Mouse (Mus musculus) hindbrain, embryonic 11.5 days (tissue): ENCODE results near the gene Itgb2. TPM values are rescaled to one million over a fixed set of nuclear protein-coding genes. Genes with fewer than 3 reads are reported as not detected.

Source experiments
- ATAC-seq: fragments of 200-750 bp; cut with Nextera tagmentation; 2 replicates; pipeline ENCODE4 v1.8.0; 2017; ENCODE audit warnings: mild to moderate bottlenecking, moderate TSS enrichment, moderate library complexity; ENCODE audit not compliant: low FRiP score
- DNase-seq: peaks from one replicate; pipeline ENCODE4 v3.0.0-alpha.2; 2015; ENCODE audit warnings: low spot score
- H3K27ac ChIP-seq: fragments of 300-500 bp; sonication (generic); 2 replicates; pipeline ENCODE4 v1.5.1; 2014; ENCODE audit warnings: mild to moderate bottlenecking, low read depth, low read length
- H3K27me3 ChIP-seq: fragments of 300-500 bp; sonication (generic); 2 replicates; pipeline ENCODE4 v1.6.1; 2014; ENCODE audit warnings: mild to moderate bottlenecking, low read length, moderate library complexity, mixed read lengths; ENCODE audit not compliant: control insufficient read depth, insufficient read depth
- H3K36me3 ChIP-seq: fragments of 300-500 bp; sonication (generic); 2 replicates; pipeline ENCODE4 v1.6.1; 2014; ENCODE audit warnings: mild to moderate bottlenecking, low read length, moderate library complexity, mixed read lengths; ENCODE audit not compliant: control insufficient read depth, insufficient read depth
- H3K4me1 ChIP-seq: fragments of 300-500 bp; sonication (generic); replicated peaks from 2 replicates; pipeline ENCODE4 v1.6.1; 2014; ENCODE audit warnings: low read length, mixed read lengths; ENCODE audit not compliant: control insufficient read depth, insufficient read depth
- H3K4me2 ChIP-seq: fragments of 300-500 bp; sonication (generic); replicated peaks from 2 replicates; pipeline ENCODE4 v1.6.1; 2014; ENCODE audit warnings: mild to moderate bottlenecking, low read depth, low read length
- H3K4me3 ChIP-seq: fragments of 300-500 bp; sonication (generic); 2 replicates; pipeline ENCODE4 v1.5.1; 2014; ENCODE audit warnings: low read depth, low read length
- H3K9ac ChIP-seq: fragments of 300-500 bp; sonication (generic); 2 replicates; pipeline ENCODE4 v1.6.1; 2014; ENCODE audit warnings: low read depth, low read length
- H3K9me3 ChIP-seq: fragments of 300-500 bp; sonication (generic); 2 replicates; pipeline ENCODE4 v1.6.1; 2016; ENCODE audit warnings: low read length; ENCODE audit not compliant: control insufficient read depth
- WGBS: fragments of 180-500 bp; shearing (Covaris S2); extraction: QIAGEN DNeasy Blood & Tissue Kit; methylation state at CpG from one replicate; pipeline ENCODE4 v1.1.7; 2014; 5-methylcytosine and 5-hydroxymethylcytosine counted together
- polyA plus RNA-seq: library from polyadenylated mRNA; unstranded; fragments of >200 nt; fragmentation: Nextera tagmentation; extraction: Ambion mirVana; gene quantifications from 2 replicates; pipeline ENCODE4 v1.2.1, GENCODE M21; 2014

The Itgb2 gene
- polyA plus RNA-seq, 1 experiment from 2014 or later, result 1.2 TPM

- Histone ChIP-seq H3K27ac (no peak overlapping the region), H3K27me3 (no peaks in the 10 kb centered on the region), H3K9ac (no peak overlapping the region), H3K4me2 (no peak overlapping the region), H3K4me3 (no peak overlapping the region), H3K36me3 (no peaks in the 10 kb centered on the region), H3K4me1 (no peaks in the 10 kb centered on the region; the same call in none of the 2 replicates), H3K9me3 (no peaks in the 10 kb centered on the region)
- DNase-seq (no peak), ATAC-seq (no peak)
- WGBS, result 82% methylated on average over 15 of the region's 15 CpGs
Measured at GRCm38 (mm10) chr10:77510225-77510982, 19.6 kb upstream of the Itgb2 start.

- H3K4me1 ChIP-seq, result peaks cover 5% of the 10 kb centered on the region
- ATAC-seq (peak; percentile 92), DNase-seq (peak; percentile 95)
- H3K9me3 ChIP-seq, result no peaks in the 10 kb centered on the region
- H3K27me3 ChIP-seq, result no peaks in the 10 kb centered on the region
- H3K36me3 ChIP-seq, result no peaks in the 10 kb centered on the region
- H3K9ac ChIP-seq, result peak within 1 kb of the TSS; percentile 93
- peak within 1 kb of the TSS; percentile 87 for H3K4me2 ChIP-seq
- peak within 1 kb of the TSS; percentile 69 for H3K27ac ChIP-seq
- peak within 1 kb of the TSS; percentile 95 for H3K4me3 ChIP-seq
- under 1% methylated on average over 75 of the region's 75 CpGs for WGBS
Measured at GRCm38 (mm10) chr10:77515385-77516348, 14.4 kb upstream of the Itgb2 start, which contains the start of gene Fam207a. Gene Fam207a (minus strand): TSS chr10:77515785.

- 50% methylated on average over 14 of the region's 14 CpGs for WGBS
- Histone ChIP-seq H3K4me1 (peaks cover 5% of the 10 kb centered on the region), H3K9me3 (no peaks in the 10 kb centered on the region), H3K4me3 (peak overlapping the region; percentile 95), H3K27me3 (no peaks in the 10 kb centered on the region), H3K27ac (no peak overlapping the region), H3K36me3 (no peaks in the 10 kb centered on the region), H3K4me2 (peak overlapping the region; percentile 87), H3K9ac (peak overlapping the region; percentile 93)
- DNase-seq (peak; percentile 12), ATAC-seq (no peak; the same call in 1 of the 2 replicates)
Measured at GRCm38 (mm10) chr10:77516379-77516951, 13.6 kb upstream of the Itgb2 start.

- peak; percentile 83 for DNase-seq
- H3K4me1 ChIP-seq, result peaks cover 6% of the 10 kb centered on the region
- no peaks in the 10 kb centered on the region for H3K36me3 ChIP-seq
- no peak overlapping the region for H3K9ac ChIP-seq
- no peak for ATAC-seq
- H3K9me3 ChIP-seq, result no peaks in the 10 kb centered on the region
- H3K27ac ChIP-seq, result no peak overlapping the region
- no peak overlapping the region for H3K4me3 ChIP-seq
- no peak overlapping the region for H3K4me2 ChIP-seq
- H3K27me3 ChIP-seq, result peaks cover 2% of the 10 kb centered on the region; the same call in 1 of the 2 replicates
- WGBS, result 25% methylated on average over 20 of the region's 20 CpGs
Measured at GRCm38 (mm10) chr10:77517066-77517620, 12.9 kb upstream of the Itgb2 start.

- WGBS, result 92% methylated on average over 5 of the region's 5 CpGs
- Histone ChIP-seq H3K9me3 (no peaks in the 10 kb centered on the region), H3K27me3 (peaks cover 4% of the 10 kb centered on the region; the same call in 1 of the 2 replicates), H3K36me3 (no peaks in the 10 kb centered on the region), H3K9ac (no peak overlapping the region), H3K4me3 (no peak overlapping the region), H3K27ac (no peak overlapping the region), H3K4me2 (no peak overlapping the region), H3K4me1 (peaks cover 9% of the 10 kb centered on the region)
- ATAC-seq (no peak), DNase-seq (no peak)
Measured at GRCm38 (mm10) chr10:77517801-77518200, 12.3 kb upstream of the Itgb2 start.

- no peak overlapping the region for H3K9ac ChIP-seq
- H3K27me3 ChIP-seq, result peaks cover 4% of the 10 kb centered on the region; the same call in 1 of the 2 replicates
- H3K27ac ChIP-seq, result no peak overlapping the region
- no peak for DNase-seq
- no peak for ATAC-seq
- 77% methylated on average over 3 of the region's 3 CpGs for WGBS
- no peaks in the 10 kb centered on the region for H3K36me3 ChIP-seq
- no peak overlapping the region for H3K4me2 ChIP-seq
- no peaks in the 10 kb centered on the region for H3K9me3 ChIP-seq
- H3K4me3 ChIP-seq, result no peak overlapping the region
- H3K4me1 ChIP-seq, result peaks cover 9% of the 10 kb centered on the region
Measured at GRCm38 (mm10) chr10:77519191-77519590, 10.9 kb upstream of the Itgb2 start.

- no peak overlapping the region for H3K27ac ChIP-seq
- H3K36me3 ChIP-seq, result no peaks in the 10 kb centered on the region
- no peaks in the 10 kb centered on the region for H3K9me3 ChIP-seq
- no peak overlapping the region for H3K4me2 ChIP-seq
- H3K27me3 ChIP-seq, result peaks cover 4% of the 10 kb centered on the region; the same call in 1 of the 2 replicates
- WGBS, result 79% methylated on average over 5 of the region's 5 CpGs
- no peak for DNase-seq
- ATAC-seq, result no peak
- H3K4me1 ChIP-seq, result peaks cover 9% of the 10 kb centered on the region
- no peak overlapping the region for H3K9ac ChIP-seq
- H3K4me3 ChIP-seq, result no peak overlapping the region
Measured at GRCm38 (mm10) chr10:77520497-77520896, 9.6 kb upstream of the Itgb2 start.
